Mouse (Mus musculus) layer of hippocampus, postnatal 10 days (tissue): ENCODE data around the gene Apoc2. TPM values are rescaled to one million over a fixed set of nuclear protein-coding genes. Genes with fewer than 3 reads are reported as not detected.
"Not testable (repeated sequence)": the region's sequence is repeated elsewhere in the genome, so short reads cannot be mapped to it uniquely, and the experiment has no call there.

Source experiments
- DNase-seq, 2 experiments: peaks; one replicate each; pipeline ENCODE4 v3.0.0; 2021; ENCODE audit warnings: low spot score in 2 of 2
- total RNA-seq, 2 experiments: library from RNA; stranded (reverse); gene quantifications; 2 replicates each; pipeline ENCODE4 v1.2.3; 2021

The Apoc2 gene
- total RNA-seq, 2 experiments from 2014 or later, result not detected

DNA sequence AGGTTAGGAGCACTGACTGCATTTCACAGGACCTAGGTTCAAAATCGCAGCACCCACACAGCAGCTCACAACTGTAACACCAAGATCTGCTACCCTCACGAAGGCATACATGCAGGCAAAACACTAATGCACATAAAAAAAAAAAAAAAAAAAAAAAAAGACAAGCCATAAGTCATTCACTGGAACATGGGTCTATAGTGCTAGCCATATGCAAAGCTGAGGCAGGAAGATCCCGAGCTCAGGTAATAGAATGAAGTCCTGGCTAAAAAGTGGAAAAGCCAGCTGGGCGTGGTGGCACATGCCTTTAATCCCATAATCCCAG, 22.0 kb upstream of the Apoc2 start:
- no peak for DNase-seq

DNA sequence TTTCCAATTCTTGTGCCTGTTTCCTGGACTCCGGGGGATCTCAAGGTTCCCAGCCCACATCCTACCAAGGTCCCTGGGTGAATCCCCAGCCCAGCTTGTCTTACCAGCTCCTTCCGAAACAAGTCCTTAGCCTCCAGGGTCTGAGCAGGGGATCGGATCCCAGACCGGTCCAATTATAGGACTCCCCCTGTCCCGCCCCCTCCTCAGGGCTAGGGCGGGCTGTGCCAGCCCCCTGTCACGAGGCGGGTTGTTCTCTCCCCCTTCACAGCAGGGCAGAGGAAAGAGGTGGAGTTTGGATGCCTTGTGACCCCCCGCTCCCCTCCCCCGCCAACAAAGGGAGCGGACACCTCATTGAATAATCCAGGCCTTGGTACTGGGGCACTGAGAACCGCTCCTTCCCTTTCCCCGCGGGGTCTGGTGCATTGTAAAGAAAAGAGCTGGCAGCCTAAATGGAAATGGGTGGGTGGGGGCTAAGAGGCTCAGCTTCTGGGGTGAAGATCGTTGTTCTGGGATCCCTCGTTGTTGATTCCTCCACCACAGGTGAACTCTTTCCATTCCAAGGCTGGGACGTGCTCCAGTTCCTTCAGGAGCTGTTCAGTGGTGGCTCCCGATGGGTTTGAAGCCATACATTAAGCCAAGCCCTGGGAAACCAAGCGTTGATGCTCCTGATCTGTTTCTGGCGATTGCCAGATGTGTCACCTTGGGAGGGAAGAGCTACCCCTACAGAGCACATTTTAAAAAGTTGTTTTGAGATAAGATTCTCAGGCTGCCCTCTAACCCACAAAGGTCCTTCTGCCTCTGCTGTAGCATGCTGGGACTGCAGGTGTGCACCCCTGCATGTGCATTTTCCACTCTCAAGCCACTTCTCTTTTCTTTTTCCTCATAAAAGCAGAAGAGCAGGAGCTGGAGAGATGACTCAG, 21.4 kb upstream of the Apoc2 start, which contains the start of gene Apoe:
Gene Apoe, minus strand, starts transcription at position 282 of the 920 bp plus-strand sequence.
- DNase-seq, result peak; percentile 71 to 76

DNA sequence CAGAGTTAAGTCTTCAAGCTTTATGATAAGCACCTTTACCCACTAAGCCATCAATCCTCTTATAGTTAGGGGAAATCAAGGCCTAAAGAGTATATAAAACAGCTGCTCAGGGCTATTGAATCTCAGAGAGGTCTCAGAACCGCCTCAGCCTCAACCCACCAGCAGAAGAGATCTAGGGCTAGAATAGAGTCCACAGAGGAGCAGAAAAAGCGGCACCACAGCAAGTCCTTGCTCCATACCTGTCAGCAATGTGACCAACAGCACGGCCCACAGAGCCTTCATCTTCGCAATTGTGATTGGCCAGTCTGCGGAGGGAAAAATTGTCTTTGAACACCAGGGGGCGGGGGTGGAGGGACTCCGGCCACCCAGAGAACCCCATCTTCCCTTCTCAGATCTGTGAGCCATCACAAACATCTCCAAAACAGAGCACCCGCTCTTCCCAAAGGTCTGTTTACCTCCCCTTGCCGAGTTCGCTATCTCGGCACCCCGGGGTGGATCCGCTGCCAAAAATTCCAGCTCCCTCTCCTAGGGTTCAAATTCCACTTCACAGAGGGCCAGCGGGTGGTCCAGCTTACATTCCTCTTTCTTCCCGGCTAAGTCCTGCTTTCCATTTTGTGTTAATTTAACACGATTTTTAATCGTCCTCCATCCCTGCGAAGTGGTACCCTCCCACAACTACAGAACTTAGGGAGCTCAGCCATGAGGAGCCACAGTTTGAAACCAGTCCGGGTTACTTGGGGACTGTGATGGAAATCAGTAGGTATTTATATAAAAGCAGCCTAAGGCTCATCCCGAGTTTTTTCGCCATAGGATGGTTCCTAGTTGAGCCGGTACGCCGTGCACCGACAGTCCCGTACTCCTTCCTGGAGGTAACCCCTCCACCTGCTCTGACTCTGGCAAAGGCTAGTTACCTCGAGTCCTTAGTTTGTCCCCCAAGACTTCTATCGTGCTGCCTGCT, 20.5 kb upstream of the Apoc2 start:
- DNase-seq, result no peak

DNA sequence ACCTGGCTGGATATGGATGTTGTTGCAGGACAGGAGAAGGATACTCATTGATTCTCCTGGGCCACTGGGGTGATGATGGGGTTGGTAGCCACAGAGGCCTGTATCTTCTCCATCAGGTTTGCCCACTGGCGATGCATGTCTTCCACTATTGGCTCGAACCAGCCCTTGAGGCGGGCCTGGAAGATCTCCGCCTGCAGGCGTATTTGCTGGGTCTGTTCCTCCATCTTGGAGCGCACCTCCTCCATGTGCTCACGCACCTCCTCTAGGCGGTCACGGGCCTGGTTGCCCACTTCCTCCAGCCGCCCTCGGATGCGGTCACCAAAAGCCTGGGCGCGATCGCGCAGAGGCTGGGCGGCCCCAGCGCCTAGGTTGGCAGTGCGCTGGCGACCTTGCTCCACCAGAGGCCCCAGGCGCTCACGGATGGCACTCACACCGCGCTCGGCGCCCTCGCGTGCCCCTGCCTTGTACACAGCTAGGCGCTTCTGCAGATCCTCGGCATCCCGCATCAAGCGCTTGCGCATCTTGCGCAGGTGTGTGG, 18.7 kb upstream of the Apoc2 start:
- DNase-seq, result no peak

DNA sequence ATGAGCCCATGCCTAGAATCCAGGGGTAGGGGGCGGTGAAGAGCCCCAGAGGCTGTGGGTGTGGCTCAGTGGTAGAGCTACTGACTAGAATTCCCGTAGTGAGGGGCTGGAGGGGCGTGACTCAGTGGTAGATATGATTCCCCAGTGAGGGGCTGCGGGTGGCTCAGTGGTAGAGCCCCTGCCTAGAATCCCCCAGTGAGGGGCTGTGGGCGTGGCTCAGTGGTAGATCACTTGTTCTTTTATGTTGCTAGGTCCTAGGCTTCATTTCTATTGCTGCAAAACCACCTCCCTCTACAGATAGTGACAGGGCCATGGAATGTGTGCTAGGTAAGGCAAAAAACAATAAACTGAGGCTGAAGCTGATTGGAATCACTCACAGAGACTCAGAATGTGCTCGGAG, 18.1 kb upstream of the Apoc2 start:
- DNase-seq, result no peak

DNA sequence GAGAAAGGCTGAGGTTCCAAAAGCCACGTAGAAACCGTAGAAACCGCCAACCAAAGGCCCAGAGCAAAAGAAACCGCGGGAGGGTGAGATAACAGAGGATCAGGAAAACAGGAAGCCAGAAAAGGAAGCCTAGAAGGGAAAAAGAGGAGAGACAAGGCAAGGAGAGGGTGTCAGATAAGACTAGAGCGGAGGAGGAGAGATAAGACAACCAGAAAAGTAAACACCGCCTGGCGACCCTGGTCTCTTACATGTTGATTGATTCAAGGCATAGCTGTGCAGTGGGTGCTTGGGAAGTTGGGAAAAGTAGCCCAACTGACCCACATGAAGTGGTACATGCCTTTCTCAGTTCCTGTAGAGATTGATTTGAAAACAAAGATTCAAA, 17.5 kb upstream of the Apoc2 start:
- DNase-seq, result no peak

DNA sequence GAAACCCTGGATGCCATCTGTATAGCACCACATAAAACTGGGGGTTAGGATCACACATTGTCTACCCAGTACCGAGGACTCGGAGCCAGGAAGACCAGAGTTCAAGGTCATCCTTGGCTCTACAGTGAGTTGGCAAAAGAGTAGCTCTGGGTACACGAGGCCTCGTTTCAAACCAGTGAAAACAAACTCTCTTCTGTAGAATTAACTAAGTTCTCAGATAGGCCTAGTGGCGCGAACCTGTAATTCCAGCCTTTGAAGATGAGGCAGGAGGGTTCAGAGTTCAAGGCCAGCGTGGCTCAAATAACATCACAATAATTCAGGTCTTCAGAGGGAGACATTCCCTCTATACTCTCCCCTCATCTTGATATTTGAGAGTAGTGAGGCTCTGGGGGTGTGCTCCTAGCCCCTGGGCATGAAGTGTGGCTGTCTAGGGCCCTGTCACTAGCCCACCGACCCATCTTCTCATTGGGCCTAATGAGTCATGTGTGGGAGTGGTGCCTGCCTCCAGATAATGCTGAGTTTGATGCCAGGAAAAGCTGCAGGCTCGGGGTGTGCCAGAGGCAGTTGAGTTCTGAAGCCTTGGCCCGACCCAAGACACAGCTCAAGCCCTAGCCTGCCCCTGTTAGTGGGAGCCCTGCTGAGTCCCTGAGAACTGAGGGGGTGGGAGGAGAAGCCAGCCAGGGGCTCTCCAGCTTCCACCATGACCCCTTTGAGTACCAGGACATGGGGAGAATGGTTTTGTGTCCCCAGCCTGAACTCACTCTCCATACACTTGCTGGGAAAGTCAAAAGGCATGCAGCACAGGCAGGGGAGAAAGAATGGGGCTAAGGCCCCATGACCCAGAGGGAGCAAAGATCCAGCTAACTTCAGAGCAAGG, 16.8 kb upstream of the Apoc2 start:
- peak; percentile 30 to 46 for DNase-seq

DNA sequence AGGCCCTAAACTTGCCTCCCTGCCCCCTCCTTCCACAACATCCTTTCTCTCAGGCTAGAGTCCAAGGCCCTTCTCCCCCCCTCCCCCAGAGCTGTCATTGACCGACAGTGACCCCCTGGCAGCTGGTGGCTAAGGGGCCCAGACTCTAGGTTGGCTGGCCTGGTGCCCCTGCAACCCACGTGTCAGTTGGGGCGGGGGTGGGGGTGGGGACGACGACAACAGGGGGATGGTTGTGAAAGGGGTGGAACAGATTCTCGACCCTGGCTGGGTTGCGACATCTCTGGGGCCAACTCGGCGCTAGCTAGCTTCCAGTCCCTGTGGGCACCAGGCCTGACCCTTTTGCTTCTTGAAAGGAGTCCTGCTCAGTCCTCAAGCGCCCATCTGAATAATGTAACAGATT, 15.7 kb upstream of the Apoc2 start:
- DNase-seq, result peak; percentile 52 to 72

DNA sequence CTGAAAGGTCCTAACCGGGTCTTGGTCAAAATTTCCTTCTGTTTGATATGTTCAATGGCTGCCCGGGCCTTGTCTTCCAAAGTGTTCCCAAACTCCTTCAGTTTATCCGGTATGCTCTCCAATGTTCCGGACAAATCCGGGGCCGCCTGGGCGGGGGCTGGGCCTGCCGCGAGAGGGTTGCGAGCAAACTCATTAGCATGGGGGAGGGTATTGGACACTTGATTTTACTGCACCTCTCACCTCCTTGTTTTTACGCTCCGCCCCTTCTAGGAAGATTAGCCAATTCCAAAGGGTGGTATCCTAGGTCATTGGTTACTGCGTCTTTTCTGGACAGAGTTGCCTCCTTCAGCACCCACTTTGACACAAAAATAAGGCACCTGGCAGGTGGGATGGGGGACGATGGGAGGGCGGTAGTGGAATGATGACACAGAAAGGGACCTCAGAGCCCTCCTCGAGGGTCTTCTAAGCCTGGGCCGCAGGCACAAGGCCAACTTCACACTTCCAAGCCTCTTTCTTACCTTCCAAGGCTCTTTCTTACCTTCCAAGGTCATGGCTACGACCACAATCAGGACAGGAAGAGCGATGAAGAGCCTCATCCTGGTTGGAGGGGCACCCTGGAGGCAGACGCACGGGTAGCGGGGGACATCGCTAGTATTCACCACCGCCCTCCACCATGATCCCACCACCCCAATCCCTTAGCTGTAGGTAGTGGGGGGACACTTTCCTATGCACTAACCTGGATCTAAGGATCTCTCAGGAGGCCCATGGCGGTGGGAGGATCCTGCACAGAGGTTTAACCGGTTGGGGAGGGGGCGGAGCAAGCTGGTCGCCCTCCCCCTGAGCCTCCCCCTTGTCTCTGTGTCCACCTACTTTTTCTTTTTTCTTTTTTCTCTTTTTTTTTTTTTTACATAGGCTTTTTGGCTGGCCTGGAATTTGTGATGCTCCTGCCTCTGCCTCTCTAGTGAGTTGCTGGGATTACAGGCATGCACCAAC, 14.4 kb upstream of the Apoc2 start, which contains the start of gene Apoc1:
Gene Apoc1, minus strand, starts transcription at position 788 of the 993 bp plus-strand sequence.
- DNase-seq, result no peak

DNA sequence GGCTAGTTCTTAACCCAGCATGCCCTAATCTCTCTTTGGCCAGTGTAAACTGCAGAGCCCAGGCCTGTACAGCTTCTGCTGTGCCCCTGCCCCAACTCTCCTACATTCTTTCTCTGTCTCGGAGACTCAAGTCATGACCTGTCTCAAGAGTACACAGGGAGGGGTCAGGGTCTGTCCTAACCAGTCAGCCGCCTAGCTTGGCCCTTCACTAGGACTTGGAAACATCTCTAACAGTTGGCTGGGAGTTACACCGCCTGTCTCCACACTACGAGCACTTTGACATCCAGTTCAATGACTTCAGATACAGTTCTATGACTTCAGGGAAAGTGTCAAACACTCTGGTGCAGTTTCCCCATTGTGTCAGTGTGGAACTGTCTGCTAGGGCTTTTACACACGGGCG, 13.7 kb upstream of the Apoc2 start:
- DNase-seq, result no peak

DNA sequence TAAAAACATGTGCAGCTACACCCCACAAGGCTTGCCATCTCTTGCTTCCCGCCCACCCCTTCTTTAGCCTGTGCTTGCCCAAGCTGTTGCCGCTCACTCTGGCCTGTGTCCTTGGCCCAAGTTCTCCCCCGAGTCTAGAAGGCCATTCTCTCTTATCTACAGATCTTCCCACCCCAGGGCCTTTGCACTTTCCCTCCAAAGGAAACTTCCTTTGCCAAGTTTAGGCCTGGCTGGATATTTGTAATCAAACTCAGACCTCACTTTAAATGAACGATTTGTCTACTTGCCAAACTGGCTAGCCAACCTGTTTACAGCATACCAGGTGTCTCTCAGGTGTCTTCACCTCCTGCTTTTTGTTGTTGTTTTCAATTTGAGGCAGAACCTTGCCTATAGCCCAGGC, 13.1 kb upstream of the Apoc2 start:
- DNase-seq, result no peak

DNA sequence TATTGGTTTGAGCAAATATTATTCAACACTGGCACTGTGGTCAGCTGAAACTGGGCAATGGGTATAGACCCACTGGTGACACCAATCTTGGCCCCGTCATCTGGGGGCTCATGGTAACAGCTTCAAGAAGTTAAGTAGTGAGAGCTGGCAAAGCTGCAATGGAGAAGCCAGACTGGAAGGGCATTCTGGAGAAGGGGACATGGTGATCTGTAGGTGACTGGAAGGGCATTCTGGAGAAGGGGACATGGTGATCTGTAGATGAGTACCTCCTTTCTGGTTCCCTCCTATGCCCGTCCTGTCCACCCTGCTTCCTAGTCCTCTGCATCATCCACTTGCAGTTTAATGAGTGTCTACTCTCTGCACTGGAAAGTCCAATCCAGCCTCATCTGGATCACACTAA, 10.9 kb upstream of the Apoc2 start:
- no peak for DNase-seq

DNA sequence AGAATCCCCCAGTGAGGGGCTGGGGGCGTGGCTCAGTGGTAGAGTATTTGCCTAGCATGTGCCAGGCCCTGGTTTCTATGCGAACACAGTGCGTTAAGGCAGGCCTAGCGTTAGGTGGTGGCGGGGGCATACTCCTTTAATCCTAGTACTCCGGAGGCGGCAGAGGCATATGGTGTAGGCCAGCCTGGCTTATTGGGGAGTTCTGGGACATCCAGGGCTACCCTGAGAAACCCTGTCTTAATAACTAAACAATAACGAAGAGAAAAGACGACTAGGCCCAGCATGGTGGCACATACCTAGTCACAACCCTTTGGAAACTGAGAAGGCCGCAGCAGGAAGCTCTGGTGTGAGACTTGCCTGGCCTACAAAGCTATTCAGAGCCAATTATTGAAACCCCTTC, 10.4 kb upstream of the Apoc2 start:
- DNase-seq, result no peak

DNA sequence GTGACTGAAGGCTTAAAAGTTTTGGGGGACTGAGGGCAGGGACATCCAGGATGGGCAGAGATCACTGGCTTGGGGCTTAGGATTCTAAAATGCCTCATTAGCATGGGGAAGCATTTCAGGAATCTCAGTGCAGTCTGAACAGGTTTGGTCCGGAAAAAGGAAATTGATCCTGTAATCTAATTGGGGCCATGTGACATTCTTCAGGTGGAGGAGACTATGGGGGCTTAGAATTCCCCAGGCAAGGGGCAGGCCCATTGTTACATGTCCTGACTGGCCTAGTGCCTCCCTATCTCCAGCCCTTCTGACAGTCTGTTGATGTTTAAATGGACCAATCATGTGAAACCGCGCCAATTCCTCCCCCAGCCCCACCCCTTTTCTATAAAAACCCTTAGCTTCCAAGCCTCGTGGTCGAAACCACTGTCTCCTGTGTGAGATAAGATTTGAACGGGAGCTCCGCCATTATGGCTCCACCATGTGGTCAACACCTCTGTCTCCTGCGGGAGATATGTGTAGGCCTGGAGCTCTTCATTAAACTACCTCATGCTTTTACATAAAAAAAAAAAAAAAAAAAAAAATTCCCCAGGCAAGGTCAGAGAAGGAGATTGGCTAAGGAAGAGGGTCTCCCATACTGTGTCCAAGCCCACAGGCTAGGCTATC, 9.3 kb upstream of the Apoc2 start:
- not testable (repeated sequence) for DNase-seq

DNA sequence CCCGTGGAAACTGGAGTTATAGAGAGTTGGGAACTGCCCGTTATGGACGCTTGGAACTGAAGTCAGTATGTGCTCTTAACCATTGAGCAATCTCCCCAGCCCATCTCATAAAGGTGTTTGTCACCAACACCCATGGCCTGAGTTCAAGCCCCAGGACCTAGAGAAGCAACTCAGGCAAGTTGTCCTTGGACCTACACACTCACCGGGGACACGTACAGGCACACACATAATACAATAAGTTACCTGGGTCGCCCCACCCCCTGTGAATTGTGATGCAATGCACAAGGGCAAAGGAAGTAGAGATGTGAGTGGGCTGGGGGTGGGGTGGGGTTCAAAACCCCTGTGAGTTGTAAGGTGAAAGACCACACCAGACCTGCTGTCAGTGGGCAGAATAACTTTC, 8.8 kb upstream of the Apoc2 start:
- no peak for DNase-seq

DNA sequence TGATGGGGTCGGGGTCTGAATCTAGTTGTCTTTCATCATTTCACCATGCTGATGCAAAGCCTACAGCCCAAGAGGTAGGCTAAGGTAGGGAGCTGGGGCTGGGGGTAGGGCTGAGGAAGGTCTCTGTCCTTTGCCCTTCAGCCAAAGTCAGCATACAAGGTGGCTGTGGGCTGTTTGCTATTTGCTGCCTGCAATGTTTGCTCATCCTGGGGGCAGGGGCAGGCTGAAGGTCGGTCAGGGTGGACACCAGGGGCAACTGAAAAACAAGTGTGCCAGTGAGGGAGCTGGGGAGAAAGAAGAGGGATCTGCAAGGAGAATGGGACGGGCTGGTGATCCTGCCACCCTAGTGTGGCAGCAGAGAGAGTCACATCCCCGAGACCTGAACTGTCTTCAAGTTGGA, 7.6 kb upstream of the Apoc2 start:
- DNase-seq, result no peak

DNA sequence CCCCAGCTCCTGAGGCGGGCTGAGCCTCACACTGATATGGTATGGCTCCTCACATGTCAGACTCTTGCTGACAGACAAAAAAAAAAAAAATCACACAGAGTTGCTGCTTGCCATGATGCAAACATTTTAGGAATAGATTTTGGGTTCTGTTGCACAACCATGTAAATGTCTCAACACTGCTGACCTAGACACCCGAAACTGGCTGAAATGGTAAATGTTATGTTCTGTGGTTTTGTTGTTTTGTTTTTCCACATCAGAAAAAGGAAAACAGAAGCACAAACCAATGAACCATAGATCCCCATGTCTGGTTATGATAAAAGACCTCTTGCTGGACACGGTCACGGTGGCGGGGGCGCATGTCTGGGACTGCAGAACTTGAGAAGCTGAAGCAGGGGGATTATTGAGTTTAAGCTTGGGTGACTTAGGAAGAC, 6.0 kb upstream of the Apoc2 start:
- DNase-seq, result no peak

DNA sequence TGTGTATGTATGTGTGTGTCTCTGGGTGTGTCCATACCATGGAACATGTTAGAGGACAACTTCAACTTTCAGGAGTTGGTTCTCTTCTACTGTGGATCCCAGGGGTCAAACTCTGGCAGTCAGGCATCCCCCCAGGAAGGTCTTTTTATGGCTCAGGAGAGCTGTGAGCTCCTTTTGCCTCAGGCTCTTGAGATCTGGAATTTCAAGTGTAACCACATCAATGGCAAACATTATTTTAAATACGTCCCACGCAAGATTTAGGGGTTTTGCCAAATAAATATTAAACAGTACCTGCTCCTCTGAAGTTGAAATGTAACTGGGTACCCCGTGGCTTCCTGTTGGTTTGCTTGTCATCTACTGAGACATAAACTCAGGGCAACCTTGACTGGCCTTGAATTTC, 5.2 kb upstream of the Apoc2 start:
- no peak for DNase-seq

DNA sequence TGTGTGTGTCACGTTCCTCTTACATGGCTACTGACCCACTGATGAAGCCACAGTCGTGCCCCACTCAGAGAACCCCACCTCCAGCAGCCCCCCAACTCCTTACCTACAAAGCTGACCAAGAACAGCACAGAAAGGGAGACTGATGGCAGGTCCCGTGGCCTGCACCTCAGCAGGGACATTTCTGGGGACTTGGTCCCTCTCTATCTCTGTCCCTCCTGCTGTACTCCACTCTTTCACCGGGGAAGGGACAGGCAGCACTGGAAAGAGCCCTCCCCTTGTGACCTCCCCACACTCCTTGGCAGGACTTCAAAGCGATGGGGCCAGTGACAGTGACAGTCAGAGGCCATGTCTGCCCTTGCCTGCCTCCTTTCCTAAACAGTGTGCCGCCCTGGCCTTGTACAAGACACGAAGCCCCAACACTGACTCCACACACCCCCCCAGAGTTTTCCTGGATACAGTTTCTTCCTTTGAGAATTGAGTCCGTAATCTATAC, 3.5 kb upstream of the Apoc2 start, which contains the start of the genes Gm44805 and Apoc4:
Gene Gm44805, minus strand, starts transcription at position 222 of the 493 bp plus-strand sequence.
Gene Apoc4, minus strand, starts transcription at position 278 of the 493 bp plus-strand sequence.
- DNase-seq, result no peak
